Mouse (Mus musculus) layer of hippocampus, adult 2 months (tissue): Measurements from ENCODE around the gene Gm6899. TPM values are rescaled to one million over a fixed set of nuclear protein-coding genes. Genes with fewer than 3 reads are reported as not detected.

Experiments
- DNase-seq, 2 experiments: peaks; one replicate each; pipeline ENCODE4 v3.0.0; 2022; ENCODE audit warnings: low spot score in 2 of 2
- H3K27ac ChIP-seq: fragments of 200-600 bp; 2 replicates; pipeline ENCODE4 v1.8.1; 2022
- H3K4me3 ChIP-seq: fragments of 200-600 bp; 2 replicates; pipeline ENCODE4 v1.8.1; 2022; ENCODE audit warnings: mild to moderate bottlenecking
- CTCF ChIP-seq: fragments of 200-600 bp; conservative IDR thresholded peaks from 2 replicates; pipeline ENCODE4 v1.8.1; 2022; ENCODE audit warnings: antibody characterized with exemption, mild to moderate bottlenecking, moderate library complexity
- long read RNA-seq, 2 experiments: library from polyadenylated mRNA; stranded (forward); transcript quantifications; one replicate each; pipeline ENCODE4 v2.0.0; 2021; ENCODE audit warnings: borderline mapping rate in 2 of 2
- total RNA-seq, 2 experiments: library from RNA; stranded (reverse); gene quantifications; 2 replicates each; pipeline ENCODE4 v1.2.3; 2021

Gene Gm6899
- not detected for total RNA-seq
- long read RNA-seq, experiment 1 = 0 reads
- long read RNA-seq, experiment 2 = 0 reads

DNA sequence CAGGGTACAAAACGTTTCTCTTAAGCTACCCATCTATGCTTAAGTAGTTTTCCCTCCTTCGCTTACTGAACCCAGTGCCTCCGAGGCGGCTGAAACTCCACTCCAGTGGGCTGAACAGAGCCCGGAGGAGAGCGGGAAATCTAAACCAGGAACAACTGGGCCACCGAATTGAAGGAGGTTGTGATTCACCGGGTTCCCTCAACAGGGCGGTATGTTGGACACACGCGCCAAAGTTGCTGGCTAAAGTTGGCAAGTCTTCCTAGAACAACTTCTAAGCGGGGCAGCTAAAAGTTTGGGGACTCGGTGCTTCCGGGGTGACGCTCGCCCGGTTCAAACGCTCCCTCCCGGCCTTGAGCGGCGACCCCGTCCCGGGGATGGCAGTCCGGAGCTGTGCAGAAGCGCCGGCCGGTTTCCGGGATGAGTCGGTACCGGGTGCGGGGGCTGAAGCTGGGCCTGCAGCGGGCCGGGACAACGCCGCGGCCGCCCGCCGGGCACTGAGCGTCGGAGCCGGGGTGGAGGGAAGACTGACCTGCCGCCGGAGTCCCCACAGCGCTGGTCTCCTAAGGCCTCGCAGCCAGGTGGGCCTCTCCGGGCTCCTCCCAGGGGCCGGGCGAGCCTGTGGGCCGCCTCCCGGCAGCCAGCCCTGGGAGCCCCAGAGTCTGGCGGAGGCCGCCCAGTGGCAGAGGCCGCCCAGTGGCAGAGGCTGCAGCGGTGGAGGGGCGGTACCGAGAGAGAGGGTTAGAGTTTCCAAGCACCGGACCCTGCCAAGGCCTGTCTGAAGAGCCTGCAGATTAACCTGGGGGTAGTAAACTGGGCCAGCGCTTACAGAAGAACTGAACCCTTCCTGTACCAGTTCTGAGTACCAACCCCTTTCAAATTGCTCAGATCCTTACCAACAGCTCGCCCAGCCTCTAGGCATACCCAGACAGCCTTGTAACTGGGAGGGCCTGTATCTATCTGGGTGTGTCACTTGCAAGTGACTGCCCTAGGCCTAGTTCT is at the start of gene Gm6899, which contains the start of gene Vrk2:
Gene Gm6899 (plus strand): TSS at position 181 of the 999 bp plus-strand sequence.
Gene Vrk2 (minus strand): TSS at position 939 of the 999 bp plus-strand sequence.
- DNase-seq = peak in 1 of 2 experiments; percentile 41
- H3K27ac ChIP-seq = peak within 1 kb of the TSS; percentile 78

GRCm38 (mm10) chr11:26551551-26551950 is 41.5 kb upstream of the Gm6899 start:
- H3K4me3 ChIP-seq = no peak overlapping the region
- H3K27ac ChIP-seq = no peak overlapping the region
- DNase-seq = no peak
- no peak for TF ChIP-seq CTCF

More for the DNA sequence above, at the start of gene Gm6899, which contains the start of gene Vrk2:
- peak; percentile 54 for TF ChIP-seq CTCF
- H3K4me3 ChIP-seq = peak within 1 kb of the TSS; percentile 65

DNA sequence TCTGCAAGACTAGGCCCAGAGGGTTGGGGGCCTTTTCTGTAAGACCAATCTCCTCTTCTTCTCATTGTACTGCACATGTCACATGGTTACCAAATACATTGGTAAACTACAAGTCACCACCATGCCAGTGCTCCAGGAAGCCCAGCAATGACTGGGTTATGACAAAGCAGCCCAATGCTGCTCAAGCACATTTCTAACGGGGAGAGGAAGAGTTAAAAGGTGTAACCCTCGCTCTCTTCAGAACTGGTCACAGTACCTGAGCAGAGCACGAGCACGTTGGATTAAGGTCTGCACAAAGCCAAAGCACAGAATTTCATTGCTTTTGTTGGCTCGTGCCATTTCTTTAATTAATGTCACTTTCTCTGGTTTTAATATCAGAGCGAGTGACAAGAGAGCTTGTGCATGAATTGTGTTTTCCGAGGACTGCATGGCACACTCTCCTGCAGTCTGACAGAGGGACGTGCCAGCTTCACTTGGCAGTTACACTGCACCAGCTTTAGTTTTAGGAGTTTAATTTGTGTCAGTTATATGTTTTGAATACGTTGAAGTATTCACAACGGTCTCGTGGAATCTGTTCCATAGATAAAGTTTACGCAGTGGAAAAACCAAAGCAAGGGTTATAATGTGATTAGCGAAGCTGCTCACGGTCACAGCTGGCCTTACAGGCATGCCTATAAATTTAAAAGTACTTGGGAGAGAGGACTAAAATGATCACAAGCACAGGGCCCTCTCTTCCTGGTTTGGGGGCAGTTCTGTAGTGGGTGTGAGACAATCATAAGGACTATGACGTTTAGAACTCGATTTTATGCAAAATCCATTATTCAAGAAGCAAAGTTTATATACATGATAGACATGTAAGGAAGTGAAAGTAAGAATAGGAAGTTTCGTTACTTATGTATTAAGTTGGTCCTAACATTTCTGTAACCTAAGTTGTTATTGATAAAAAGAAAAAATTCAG is 7.4 kb upstream of the Gm6899 start:
- Histone ChIP-seq H3K4me3 (no peak overlapping the region), H3K27ac (no peak overlapping the region)
- DNase-seq = peak; percentile 16 to 48
- no peak for TF ChIP-seq CTCF

DNA sequence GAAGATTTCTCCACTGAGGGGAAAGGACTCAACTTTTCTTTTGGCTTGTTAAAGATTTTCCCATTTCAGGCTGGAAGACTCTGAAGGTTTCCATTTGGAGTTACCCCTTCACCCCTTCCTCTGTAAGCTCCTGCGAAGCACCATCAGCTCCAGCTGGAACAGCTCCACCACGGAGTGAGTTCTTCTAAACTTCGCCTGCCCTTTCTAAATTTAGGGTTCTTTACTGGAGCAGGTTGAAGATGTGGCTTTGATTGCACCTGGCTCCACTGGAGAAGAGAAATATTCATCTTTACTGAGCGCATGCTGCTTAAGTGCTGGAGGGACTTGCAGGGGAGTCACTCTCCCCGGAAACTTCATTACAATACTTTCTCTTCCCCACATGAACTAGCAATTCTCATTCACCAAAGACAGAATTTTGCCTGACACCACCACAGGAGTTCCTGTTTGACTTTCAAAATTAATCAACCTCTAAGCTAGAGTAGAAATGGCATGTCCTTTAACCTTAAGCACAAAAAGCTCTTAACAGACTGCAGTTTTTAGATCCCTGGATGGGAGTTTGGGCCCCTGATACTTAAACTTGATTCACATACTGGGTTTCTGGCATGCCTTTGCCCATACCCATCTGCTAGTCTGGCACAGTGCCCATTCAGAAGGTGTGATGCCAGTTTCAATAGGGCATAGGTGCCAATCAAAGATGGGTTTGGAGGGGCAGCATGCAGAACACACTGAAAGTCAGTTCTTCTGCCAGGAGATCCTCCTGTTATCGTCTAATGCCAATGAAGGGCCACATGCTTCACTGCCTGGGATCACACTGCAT is 6.5 kb upstream of the Gm6899 start:
- 0 out of 2 replicates have a peak overlapping the region, but pooled peaks have one; percentile 0 for H3K27ac ChIP-seq
- no peak for TF ChIP-seq CTCF
- peak; percentile 30 to 57 for DNase-seq
- H3K4me3 ChIP-seq = no peak overlapping the region

- DNase-seq = no peak
- TF ChIP-seq CTCF = no peak
- Histone ChIP-seq H3K4me3 (no peak overlapping the region), H3K27ac (0 out of 2 replicates have a peak overlapping the region, but pooled peaks have one; percentile 0)
These were observed 5.9 kb upstream of the Gm6899 start for GRCm38 (mm10) chr11:26587184-26587524.

DNA sequence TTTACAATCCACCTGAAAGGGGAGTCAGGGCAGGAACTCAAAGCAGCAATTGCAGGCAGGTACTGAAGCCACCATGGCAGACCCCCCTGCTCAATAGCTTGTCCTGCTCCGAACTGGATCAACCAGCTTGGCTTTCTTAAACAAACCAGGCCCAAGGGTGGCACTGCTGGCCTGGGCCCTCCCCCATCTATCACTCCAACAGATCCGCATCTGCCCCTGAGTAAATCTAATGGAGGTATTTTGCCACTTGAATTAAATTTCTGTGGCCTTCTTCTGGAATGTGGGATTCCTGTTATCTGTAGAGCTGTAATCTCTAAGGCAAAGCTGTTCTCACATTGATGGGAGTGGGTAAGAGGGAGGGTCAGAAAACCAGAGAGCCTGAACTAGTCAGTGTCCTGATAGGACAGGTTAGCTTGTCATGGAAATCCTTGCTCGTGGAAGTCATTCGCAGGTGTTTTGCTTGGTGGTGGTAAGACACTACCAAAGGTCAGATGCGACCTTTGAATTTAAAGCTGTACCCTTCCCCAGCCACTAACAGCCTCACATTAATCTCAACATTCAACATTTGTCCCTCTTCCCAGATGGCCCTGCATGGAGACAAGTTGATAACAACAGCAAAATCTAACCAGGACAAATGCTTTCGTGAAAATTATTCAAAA is 517 bp upstream of the Gm6899 start:
- peak overlapping the region; percentile 65 for H3K4me3 ChIP-seq
- H3K27ac ChIP-seq = peak overlapping the region; percentile 78; the same call in 1 of the 2 replicates
- no peak for DNase-seq
- TF ChIP-seq CTCF = no peak

DNA sequence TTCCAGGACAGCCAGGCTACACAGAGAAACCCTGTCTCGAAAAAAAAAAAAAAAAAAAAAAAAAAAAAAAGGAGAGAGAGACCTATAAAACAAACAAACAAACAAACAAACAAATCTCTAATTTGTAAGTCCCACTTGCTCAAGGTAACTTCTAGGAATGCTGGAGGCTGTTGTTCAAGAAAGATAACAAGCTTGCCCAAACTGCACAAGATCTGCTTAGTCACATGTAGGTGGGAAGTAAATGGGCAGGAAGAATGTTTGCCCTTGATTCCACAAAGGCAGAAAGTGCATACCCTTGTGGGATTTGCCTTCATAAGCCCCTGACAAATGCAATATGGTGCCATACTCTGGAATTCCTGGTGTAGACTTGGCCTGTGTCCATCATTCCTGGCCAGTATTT is 1.4 kb downstream of the Gm6899 start:
- H3K27ac ChIP-seq = no peak overlapping the region
- no peak for DNase-seq
- no peak for TF ChIP-seq CTCF

GRCm38 (mm10) chr11:26596186-26596585 is 3.1 kb downstream of the Gm6899 start:
- no peak overlapping the region for H3K27ac ChIP-seq
- TF ChIP-seq CTCF = no peak
- H3K4me3 ChIP-seq = no peak overlapping the region
- DNase-seq = no peak

More for the DNA sequence above, 1.4 kb downstream of the Gm6899 start:
- no peak overlapping the region for H3K4me3 ChIP-seq

DNA sequence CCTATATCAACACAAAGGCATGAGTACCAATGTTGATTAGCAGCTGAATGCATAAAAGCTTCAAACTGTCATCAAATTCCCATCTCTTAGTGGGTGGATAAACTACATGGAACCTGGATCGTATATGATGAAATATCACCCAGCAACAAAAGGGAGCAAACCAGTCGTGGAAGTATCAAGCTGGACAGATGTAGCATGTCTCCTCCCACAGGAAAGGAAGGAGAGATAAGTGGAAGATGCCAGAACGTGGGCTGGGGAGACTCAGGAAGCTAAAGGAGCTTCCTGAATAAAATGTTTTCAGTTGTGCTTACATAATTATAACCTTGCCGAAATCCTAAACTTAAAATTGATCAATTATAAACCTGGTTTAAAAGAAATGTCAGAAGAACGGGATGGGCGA is 4.1 kb downstream of the Gm6899 start:
- Histone ChIP-seq H3K4me3 (no peak overlapping the region), H3K27ac (no peak overlapping the region)
- no peak for TF ChIP-seq CTCF
- DNase-seq = no peak

DNA sequence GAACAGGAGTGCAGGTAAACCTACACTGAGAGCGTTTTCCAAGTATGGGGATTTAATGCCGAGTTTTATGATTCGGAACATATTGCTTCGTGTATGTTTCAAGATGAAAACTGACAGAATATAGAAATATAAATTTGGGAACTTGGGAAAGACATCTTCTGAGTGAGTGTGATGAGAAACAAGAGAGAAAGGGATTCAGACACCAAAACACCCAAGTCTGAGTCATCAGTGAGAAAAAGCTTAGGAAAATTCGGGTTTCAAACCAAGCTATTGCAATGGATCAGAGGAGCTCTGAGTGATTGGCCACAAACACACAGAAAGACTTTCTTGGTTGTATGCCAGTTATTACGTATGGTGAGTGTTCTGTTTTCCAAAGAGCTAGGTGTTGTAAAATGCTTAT is 4.7 kb downstream of the Gm6899 start:
- no peak overlapping the region for H3K27ac ChIP-seq
- no peak for DNase-seq
- H3K4me3 ChIP-seq = no peak overlapping the region
- no peak for TF ChIP-seq CTCF

DNA sequence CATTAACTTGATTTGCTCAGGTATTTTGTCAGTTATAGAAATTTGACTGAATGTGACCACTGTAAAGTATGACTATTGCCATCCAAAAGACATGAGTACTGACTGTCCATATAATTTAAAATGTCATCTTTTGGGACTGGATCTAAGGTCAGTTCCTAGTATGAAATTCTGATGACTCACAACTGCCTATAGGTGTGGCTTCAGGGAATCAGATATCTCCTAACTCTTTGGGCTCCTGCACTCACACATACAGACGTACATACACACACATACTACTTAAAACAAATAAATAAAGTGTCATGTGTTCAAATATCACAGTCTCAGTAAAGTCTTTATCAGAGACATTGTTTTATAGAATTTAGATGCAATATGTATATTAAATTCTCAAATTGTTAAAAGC is 5.8 kb downstream of the Gm6899 start:
- no peak for TF ChIP-seq CTCF
- Histone ChIP-seq H3K27ac (no peak overlapping the region), H3K4me3 (no peak overlapping the region)
- DNase-seq = no peak
